ENCODE assay signal across 15 mouse cellular contexts in genomic region chr4:155883587-155883986, GRCm38 (mm10). TPM values are rescaled to one million over a fixed set of nuclear protein-coding genes. Genes with fewer than 3 reads are reported as not detected.
A peak's percentile ranks its signal among the peaks of the same experiment; 100 is the strongest.
DNase-seq lines count a peak whose midpoint lies in the region; ATAC-seq and TF ChIP-seq lines count a peak whose summit lies in the region.
"Had no signal": no experiment of that assay in that cellular context is flagged by ENCODE, and none has a peak within 500 bp of the region (broad histone marks: within the 10 kb centered on the region; RNA-seq: fewer than 3 reads in every experiment).

No protein-coding gene starts in this region.

- no peaks in the 10 kb centered on the region for H3K4me1 ChIP-seq in kidney, embryonic 15.5 days
- H3K4me1 ChIP-seq in lung, embryonic 15.5 days = no peaks in the 10 kb centered on the region
- no peaks in the 10 kb centered on the region for H3K4me1 ChIP-seq in liver, postnatal 0 days (ENCODE audit: insufficient read depth)
- no peaks in the 10 kb centered on the region for H3K4me1 ChIP-seq in forebrain, embryonic 16.5 days (replicated peaks; ENCODE audit: control insufficient read depth, insufficient read depth, low read length)
- H3K4me1 ChIP-seq: liver, embryonic 15.5 days had no signal

- peak overlapping the region; percentile 75 for H3K27ac ChIP-seq in gastrocnemius, adult 2 months
- peak overlapping the region; percentile 56; the same call in 1 of the 2 replicates for H3K27ac ChIP-seq in kidney, embryonic 15.5 days
- peak overlapping the region; percentile 69 for H3K27ac ChIP-seq in lung, embryonic 15.5 days
- H3K27ac ChIP-seq in liver, postnatal 0 days (ENCODE audit: low read depth) = no peak overlapping the region
- H3K27ac ChIP-seq in forebrain, embryonic 16.5 days (ENCODE audit: low read length) = no peak overlapping the region
- H3K27ac ChIP-seq: liver, embryonic 15.5 days had no signal

- no peak for ATAC-seq in kidney, embryonic 15.5 days (replicated peaks; ENCODE audit: low FRiP score)
- no peak for ATAC-seq in lung, embryonic 15.5 days (ENCODE audit: borderline replicate concordance, extremely low read depth, low FRiP score, low TSS enrichment)
- ATAC-seq in liver, postnatal 0 days = peak; percentile 40; the same call in 1 of the 2 replicates
- ATAC-seq in forebrain, embryonic 16.5 days = no peak
- ATAC-seq: hindbrain, embryonic 16.5 days had no signal

- no peaks in the 10 kb centered on the region for H3K27me3 ChIP-seq in kidney, embryonic 15.5 days
- no peaks in the 10 kb centered on the region for H3K27me3 ChIP-seq in lung, embryonic 15.5 days
- H3K27me3 ChIP-seq in liver, postnatal 0 days (ENCODE audit: insufficient read depth, low read length) = no peaks in the 10 kb centered on the region
- H3K27me3 ChIP-seq in forebrain, embryonic 16.5 days (replicated peaks; ENCODE audit: control insufficient read depth, insufficient read depth, low read length) = no peaks in the 10 kb centered on the region
- H3K27me3 ChIP-seq: liver, embryonic 15.5 days had no signal

- 80% methylated on average over 3 of the region's 3 CpGs for WGBS in kidney, embryonic 15.5 days
- 65% methylated on average over 3 of the region's 3 CpGs for whole genome bisulfite sequencing in lung, embryonic 15.5 days
- 76% methylated on average over 3 of the region's 3 CpGs for WGBS in liver, postnatal 0 days (ENCODE audit: insufficient replicate concordance)
- 86% methylated on average over 3 of the region's 3 CpGs for WGBS in forebrain, embryonic 16.5 days

- no peak overlapping the region for H3K9ac ChIP-seq in kidney, embryonic 15.5 days
- no peak overlapping the region for H3K9ac ChIP-seq in lung, embryonic 15.5 days
- H3K9ac ChIP-seq in liver, postnatal 0 days (replicated peaks) = no peak overlapping the region
- no peak overlapping the region for H3K9ac ChIP-seq in forebrain, embryonic 16.5 days (replicated peaks; ENCODE audit: low read depth, low read length)
- H3K9ac ChIP-seq: liver, embryonic 15.5 days had no signal

- H3K9me3 ChIP-seq in kidney, embryonic 15.5 days (replicated peaks) = no peaks in the 10 kb centered on the region
- H3K9me3 ChIP-seq in lung, embryonic 15.5 days = no peaks in the 10 kb centered on the region
- H3K9me3 ChIP-seq in liver, postnatal 0 days (ENCODE audit: low read length) = no peaks in the 10 kb centered on the region
- no peaks in the 10 kb centered on the region for H3K9me3 ChIP-seq in forebrain, embryonic 16.5 days (ENCODE audit: control insufficient read depth, low read length)
- H3K9me3 ChIP-seq: liver, embryonic 15.5 days had no signal

- DNase-seq in gastrocnemius, adult 2 months = no peak
- no peak for DNase-seq in gastrocnemius, adult 8-10 months (ENCODE audit: low spot score in 2 of 2)
- no peak for DNase-seq in kidney, adult 8-10 months
- no peak for DNase-seq in lung, postnatal 10 days
- no peak for DNase-seq in liver, postnatal 0 days
- DNase-seq: adrenal gland, adult 2 months; cerebellum, postnatal 10 days; layer of hippocampus, adult 9-11 months had no signal

- no peak overlapping the region for H3K4me2 ChIP-seq in kidney, embryonic 15.5 days
- H3K4me2 ChIP-seq in lung, embryonic 15.5 days = no peak overlapping the region
- H3K4me2 ChIP-seq in liver, postnatal 0 days (ENCODE audit: low read depth, low read length) = no peak overlapping the region
- no peak overlapping the region for H3K4me2 ChIP-seq in forebrain, embryonic 16.5 days (ENCODE audit: low read length)
- H3K4me2 ChIP-seq: liver, embryonic 15.5 days; midbrain, embryonic 11.5 days had no signal

- peaks cover 58% of the 10 kb centered on the region for H3K36me3 ChIP-seq in kidney, embryonic 15.5 days
- peaks cover 50% of the 10 kb centered on the region for H3K36me3 ChIP-seq in lung, embryonic 15.5 days
- peaks cover 34% of the 10 kb centered on the region for H3K36me3 ChIP-seq in liver, postnatal 0 days (replicated peaks; ENCODE audit: insufficient read depth, low read length)
- H3K36me3 ChIP-seq in forebrain, embryonic 16.5 days (ENCODE audit: control insufficient read depth, insufficient read depth) = peaks cover 17% of the 10 kb centered on the region

- H3K4me3 ChIP-seq in gastrocnemius, adult 2 months = 0 out of 2 replicates have a peak overlapping the region, but pooled peaks have one; percentile 32
- no peak overlapping the region for H3K4me3 ChIP-seq in kidney, embryonic 15.5 days (replicated peaks)
- H3K4me3 ChIP-seq in lung, embryonic 15.5 days = no peak overlapping the region
- H3K4me3 ChIP-seq in liver, postnatal 0 days (ENCODE audit: low read depth, low read length) = no peak overlapping the region
- H3K4me3 ChIP-seq in forebrain, embryonic 16.5 days (replicated peaks; ENCODE audit: low read length) = no peak overlapping the region
- H3K4me3 ChIP-seq: erythroblast, embryonic 14.5 days; liver, embryonic 15.5 days had no signal

- intact Hi-C loops in gastrocnemius, adult 2 months (cut with DNase I) = no loop called here

- TF ChIP-seq CTCF in gastrocnemius, adult 2 months (IDR thresholded peaks at IDR 0.05) = no peak
- TF ChIP-seq CTCF in liver, postnatal 0 days (IDR thresholded peaks at IDR 0.05; ENCODE audit: low read depth) = no peak

- no peak for TF ChIP-seq EP300 in liver, postnatal 0 days (IDR thresholded peaks at IDR 0.05; ENCODE audit: low read depth)

RNA-seq across cellular contexts. Expression of gene Pusl1, which starts 8.0 kb away (rescaled TPM):
- total RNA-seq in gastrocnemius, adult 2 months (2021) = 10 to 100 TPM; 10.5 to 13.4 TPM
- 10 to 100 TPM; 14.2 to 17.0 (median 14.9) TPM for total RNA-seq in gastrocnemius, adult 8-10 months (2022)
- 47.7 and 52.1 TPM in 2 replicates for polyA plus RNA-seq in kidney, embryonic 15.5 days (2015; fragmentation: Nextera tagmentation; extraction: Ambion mirVana)
- 42.9 and 44.9 TPM in 2 replicates for polyA plus RNA-seq in lung, embryonic 15.5 days (2015; fragmentation: Nextera tagmentation; extraction: Ambion mirVana)
- 14.1 and 15.3 TPM in 2 replicates for polyA plus RNA-seq in liver, postnatal 0 days (2015; fragmentation: Nextera tagmentation; extraction: Ambion mirVana)
- 68.0 and 70.3 TPM in 2 replicates for polyA plus RNA-seq in forebrain, embryonic 16.5 days (2015; fragmentation: Nextera tagmentation; extraction: Ambion mirVana)

RNA-seq across cellular contexts. Expression of gene Acap3, which starts 8.0 kb away (rescaled TPM):
- 1 to 10 TPM; 7.5 to 8.0 TPM for total RNA-seq in gastrocnemius, adult 2 months (2021)
- 1 to 10 TPM; 5.6 to 8.3 (median 7.2) TPM for total RNA-seq in gastrocnemius, adult 8-10 months (2022)
- 17.3 and 18.7 TPM in 2 replicates for polyA plus RNA-seq in kidney, embryonic 15.5 days (2015; fragmentation: Nextera tagmentation; extraction: Ambion mirVana)
- 15.1 and 17.7 TPM in 2 replicates for polyA plus RNA-seq in lung, embryonic 15.5 days (2015; fragmentation: Nextera tagmentation; extraction: Ambion mirVana)
- polyA plus RNA-seq in liver, postnatal 0 days (2015; fragmentation: Nextera tagmentation; extraction: Ambion mirVana) = 2.1 and 2.8 TPM in 2 replicates
- 94.8 and 101 TPM in 2 replicates for polyA plus RNA-seq in forebrain, embryonic 16.5 days (2015; fragmentation: Nextera tagmentation; extraction: Ambion mirVana)

RNA-seq across cellular contexts. Expression of gene Ints11, which starts 14.2 kb away (rescaled TPM):
- total RNA-seq in gastrocnemius, adult 2 months (2021) = 10 to 100 TPM; 14.9 to 17.3 TPM
- total RNA-seq in gastrocnemius, adult 8-10 months (2022) = 10 to 100 TPM; 13.0 to 16.8 (median 14.1) TPM
- 72.5 and 78.0 TPM in 2 replicates for polyA plus RNA-seq in kidney, embryonic 15.5 days (2015; fragmentation: Nextera tagmentation; extraction: Ambion mirVana)
- polyA plus RNA-seq in lung, embryonic 15.5 days (2015; fragmentation: Nextera tagmentation; extraction: Ambion mirVana) = 77.7 and 80.5 TPM in 2 replicates
- 14.9 and 17.4 TPM in 2 replicates for polyA plus RNA-seq in liver, postnatal 0 days (2015; fragmentation: Nextera tagmentation; extraction: Ambion mirVana)
- polyA plus RNA-seq in forebrain, embryonic 16.5 days (2015; fragmentation: Nextera tagmentation; extraction: Ambion mirVana) = 89.8 and 100 TPM in 2 replicates

RNA-seq across cellular contexts. Expression of gene Cptp, which starts 14.3 kb away (rescaled TPM):
- total RNA-seq in gastrocnemius, adult 2 months (2021) = 10 to 100 TPM; 13.6 to 18.0 TPM
- 10 to 100 TPM; 11.0 to 18.7 (median 16.1) TPM for total RNA-seq in gastrocnemius, adult 8-10 months (2022)
- 13.0 and 15.2 TPM in 2 replicates for polyA plus RNA-seq in kidney, embryonic 15.5 days (2015; fragmentation: Nextera tagmentation; extraction: Ambion mirVana)
- 14.5 and 15.2 TPM in 2 replicates for polyA plus RNA-seq in lung, embryonic 15.5 days (2015; fragmentation: Nextera tagmentation; extraction: Ambion mirVana)
- 8.1 and 8.4 TPM in 2 replicates for polyA plus RNA-seq in liver, postnatal 0 days (2015; fragmentation: Nextera tagmentation; extraction: Ambion mirVana)
- 22.5 and 23.8 TPM in 2 replicates for polyA plus RNA-seq in forebrain, embryonic 16.5 days (2015; fragmentation: Nextera tagmentation; extraction: Ambion mirVana)

RNA-seq across cellular contexts. Expression of gene Tas1r3, which starts 20.4 kb away (rescaled TPM):
- under 1 TPM; 0.11 to 0.23 TPM for total RNA-seq in gastrocnemius, adult 2 months (2021)
- total RNA-seq in gastrocnemius, adult 8-10 months (2022) = under 1 TPM in 2 of 4 experiments, not detected in 2; 0.11 to 0.12 TPM
- polyA plus RNA-seq in kidney, embryonic 15.5 days (2015; fragmentation: Nextera tagmentation; extraction: Ambion mirVana) = 0.18 and 0.19 TPM in 2 replicates
- 0.34 and 0.36 TPM in 2 replicates for polyA plus RNA-seq in lung, embryonic 15.5 days (2015; fragmentation: Nextera tagmentation; extraction: Ambion mirVana)
- 0.08 and 0.09 TPM in 2 replicates for polyA plus RNA-seq in liver, postnatal 0 days (2015; fragmentation: Nextera tagmentation; extraction: Ambion mirVana)
- 0.72 and 0.84 TPM in 2 replicates for polyA plus RNA-seq in forebrain, embryonic 16.5 days (2015; fragmentation: Nextera tagmentation; extraction: Ambion mirVana)
- polyA plus RNA-seq: erythroblast, embryonic 14.5 days had no signal

Comparison
In these comparisons a context has a peak if more than half of its experiments do, and no peak if none do; other contexts are left out.
1. H3K27ac ChIP-seq: peak in gastrocnemius, adult 2 months (single experiment), kidney, embryonic 15.5 days (single experiment) and lung, embryonic 15.5 days (single experiment); none in liver, postnatal 0 days (single experiment) and forebrain, embryonic 16.5 days (single experiment).